Mouse (Mus musculus) cerebellum, adult 2 months (tissue): Measurements from ENCODE around the gene Akap10.

ENCODE experiments used
- CTCF ChIP-seq: fragments of 200-500 bp; IDR thresholded peaks from 2 replicates; pipeline ENCODE4 v1.5.1; 2011; ENCODE audit warnings: low read depth, mild to moderate bottlenecking, control low read depth, low read length, moderate library complexity, borderline replicate concordance; ENCODE audit not compliant: insufficient read depth
- POLR2A ChIP-seq: fragments of 200-500 bp; IDR thresholded peaks from 2 replicates; pipeline ENCODE4 v1.6.1; 2011; ENCODE audit warnings: low read length, control low read depth, borderline replicate concordance; ENCODE audit not compliant: insufficient read depth

GRCm38 (mm10) chr11:61971441-61972221 is 41.6 kb upstream of the Akap10 start:
- TF ChIP-seq POLR2A (no peak), CTCF (0 out of 2 replicates have a peak, but pooled peaks have one; percentile 1)
